Mouse (Mus musculus): ENCODE data around the gene Arrb1.

- TF ChIP-seq CTCF (IDR thresholded peaks at IDR 0.05; ENCODE audit: borderline replicate concordance, control insufficient read depth, extremely low read depth, insufficient read depth, low read length, poor library complexity) (no peak), POLR2A (IDR thresholded peaks at IDR 0.05; ENCODE audit: control insufficient read depth, extremely low read depth, insufficient read depth, low read length, poor library complexity) (no peak)
These were observed 57.4 kb downstream of the Arrb1 start for GRCm38 (mm10) chr7:99592669-99593068.
